Mouse (Mus musculus) hindbrain, embryonic 10.5 days (tissue): ENCODE results near the gene Ggcx. TPM values are rescaled to one million over a fixed set of nuclear protein-coding genes. Genes with fewer than 3 reads are reported as not detected.

Experiments used
- DNase-seq: peaks from one replicate; pipeline ENCODE4 v3.0.0-alpha.2; 2017; ENCODE audit warnings: low spot score
- H3K27ac ChIP-seq: fragments of 300-500 bp; sonication (generic); 2 replicates; pipeline ENCODE4 v1.5.1; 2016; ENCODE audit warnings: mild to moderate bottlenecking, moderate library complexity
- H3K27me3 ChIP-seq: fragments of 300-500 bp; sonication (generic); 2 replicates; pipeline ENCODE4 v1.6.1; 2016; ENCODE audit warnings: mild to moderate bottlenecking; ENCODE audit not compliant: poor library complexity, insufficient read depth, severe bottlenecking
- H3K36me3 ChIP-seq: fragments of 300-500 bp; sonication (generic); 2 replicates; pipeline ENCODE4 v1.6.1; 2016; ENCODE audit warnings: mild to moderate bottlenecking, moderate library complexity
- H3K4me1 ChIP-seq: fragments of 300-500 bp; sonication (generic); replicated peaks from 2 replicates; pipeline ENCODE4 v1.6.1; 2016; ENCODE audit warnings: mild to moderate bottlenecking
- H3K4me3 ChIP-seq: fragments of 300-500 bp; sonication (generic); 2 replicates; pipeline ENCODE4 v1.5.1; 2016; ENCODE audit warnings: mild to moderate bottlenecking, moderate library complexity
- H3K9me3 ChIP-seq: fragments of 300-500 bp; sonication (generic); 2 replicates; pipeline ENCODE4 v1.6.1; 2016; ENCODE audit warnings: mild to moderate bottlenecking, moderate library complexity
- WGBS: fragments of 180-500 bp; shearing (Covaris S2); methylation state at CpG from one replicate; pipeline ENCODE4 v1.1.7; 2016; 5-methylcytosine and 5-hydroxymethylcytosine counted together
- polyA plus RNA-seq: library from polyadenylated mRNA; unstranded; fragments of >200 nt; fragmentation: Nextera tagmentation; extraction: Ambion mirVana; gene quantifications from 2 replicates; pipeline ENCODE4 v1.2.1, GENCODE M21; 2016

The Ggcx gene
- polyA plus RNA-seq, 1 experiment from 2014 or later, result 19.6 TPM

DNA sequence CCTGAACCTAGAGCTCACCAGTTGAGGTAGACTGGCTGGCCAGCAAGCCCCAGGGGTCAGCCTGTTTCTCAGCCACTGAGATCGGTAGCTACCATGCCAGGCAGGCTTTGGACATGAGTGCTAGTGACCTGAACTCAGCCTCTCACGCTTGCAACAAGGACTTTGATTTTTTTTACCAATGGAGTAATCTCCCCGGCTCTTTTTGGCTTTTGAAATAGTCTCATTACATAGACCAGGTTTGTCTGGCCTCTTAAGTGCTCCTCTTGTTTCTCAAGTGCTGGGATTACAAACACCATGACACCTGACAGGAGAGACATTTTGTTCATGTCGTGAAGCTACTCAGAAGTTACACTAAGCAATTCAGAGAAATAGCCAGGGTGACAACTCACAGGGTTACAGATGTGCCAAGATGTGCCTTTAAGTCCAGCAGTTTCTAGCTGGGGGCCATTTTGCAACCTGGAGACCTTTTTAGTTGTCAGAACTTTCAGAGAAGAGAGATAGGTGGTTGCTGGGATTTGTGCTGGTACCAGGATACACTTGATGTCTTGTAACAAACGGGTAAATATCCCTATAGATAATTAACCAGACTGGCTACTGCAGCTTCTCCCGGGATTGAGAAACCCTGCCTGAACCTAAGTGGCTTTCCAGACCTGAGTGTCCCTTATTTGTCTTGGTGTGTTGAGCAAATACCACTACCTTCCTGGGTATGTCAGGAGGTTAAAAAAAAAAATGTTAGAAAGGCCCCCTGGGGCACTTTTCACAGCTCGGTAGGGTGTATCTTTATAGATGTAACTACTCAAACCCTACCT is 2.1 kb downstream of the Ggcx start:
- Histone ChIP-seq H3K4me1 (peaks cover 16% of the 10 kb centered on the region), H3K4me3 (no peak overlapping the region), H3K36me3 (peaks cover 37% of the 10 kb centered on the region), H3K9me3 (no peaks in the 10 kb centered on the region), H3K27me3 (no peaks in the 10 kb centered on the region), H3K27ac (no peak overlapping the region)
- WGBS, result 88% methylated on average over 7 of the region's 7 CpGs
- DNase-seq, result no peak

DNA sequence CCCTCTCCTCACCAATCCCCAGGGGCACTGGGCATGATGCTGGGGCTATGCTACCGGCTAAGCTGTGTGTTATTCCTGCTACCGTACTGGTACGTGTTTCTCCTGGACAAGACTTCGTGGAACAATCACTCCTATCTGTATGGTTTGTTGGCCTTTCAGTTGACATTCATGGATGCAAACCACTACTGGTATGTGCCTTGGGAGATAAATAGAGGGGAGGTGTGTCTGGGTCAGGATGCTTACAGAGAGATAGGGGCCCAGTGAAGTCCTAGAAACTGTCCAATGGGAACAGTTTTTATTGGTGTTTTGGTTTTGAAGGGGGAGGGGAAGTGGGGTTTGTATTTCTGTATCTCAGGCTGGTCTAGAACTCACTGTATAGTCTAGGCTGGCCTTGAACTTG is 4.2 kb downstream of the Ggcx start:
- H3K36me3 ChIP-seq, result peaks cover 55% of the 10 kb centered on the region
- H3K9me3 ChIP-seq, result no peaks in the 10 kb centered on the region
- H3K4me1 ChIP-seq, result peaks cover 16% of the 10 kb centered on the region
- H3K4me3 ChIP-seq, result no peak overlapping the region
- H3K27me3 ChIP-seq, result no peaks in the 10 kb centered on the region
- 93% methylated on average over 4 of the region's 4 CpGs for WGBS
- H3K27ac ChIP-seq, result no peak overlapping the region
- DNase-seq, result no peak

DNA sequence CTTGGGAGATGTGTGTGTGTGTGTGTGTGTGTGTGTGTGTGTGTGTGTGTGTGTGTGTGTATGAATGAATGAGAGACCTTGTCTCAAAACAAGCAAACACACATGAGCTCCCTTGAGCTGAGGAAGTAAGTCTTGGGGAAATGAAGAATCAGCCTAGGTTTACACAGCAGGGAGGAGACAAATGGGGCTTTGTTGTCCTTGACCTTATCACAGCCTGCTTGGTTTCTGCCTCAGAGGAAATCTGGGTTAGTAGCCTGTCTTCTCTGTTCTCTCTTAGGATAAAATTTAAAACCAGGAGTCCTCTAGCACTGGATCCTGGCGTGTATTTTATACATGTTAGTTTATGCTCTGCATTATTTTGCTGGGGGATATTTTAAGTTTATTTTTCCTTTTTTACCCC is 5.7 kb downstream of the Ggcx start:
- H3K27me3 ChIP-seq, result no peaks in the 10 kb centered on the region
- H3K36me3 ChIP-seq, result peaks cover 70% of the 10 kb centered on the region
- no peak overlapping the region for H3K4me3 ChIP-seq
- no peaks in the 10 kb centered on the region for H3K9me3 ChIP-seq
- peaks cover 7% of the 10 kb centered on the region for H3K4me1 ChIP-seq
- no peak for DNase-seq
- no peak overlapping the region for H3K27ac ChIP-seq
- 88% methylated on average over 1 of the region's 1 CpGs for WGBS

DNA sequence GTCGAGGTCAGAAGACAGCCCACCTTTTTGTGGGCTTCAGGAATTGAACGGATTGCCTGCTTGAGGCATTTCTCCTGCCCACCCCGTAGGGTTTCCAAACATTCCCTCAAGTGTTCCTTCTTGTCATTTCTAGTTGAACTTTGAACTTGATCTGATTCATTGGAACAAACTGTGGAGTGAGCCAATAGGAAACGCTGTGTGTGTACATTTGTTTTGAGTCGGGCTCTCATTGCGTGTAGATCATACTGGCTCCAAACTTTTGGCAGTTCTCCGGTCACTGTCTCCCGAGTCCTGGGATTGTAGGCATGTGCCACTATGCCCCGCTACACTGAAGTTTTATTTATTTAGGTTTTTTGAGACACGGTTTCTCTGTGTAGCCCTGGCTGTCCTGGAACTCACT is 6.8 kb downstream of the Ggcx start:
- Histone ChIP-seq H3K9me3 (no peaks in the 10 kb centered on the region), H3K27ac (no peak overlapping the region), H3K27me3 (no peaks in the 10 kb centered on the region), H3K4me1 (no peaks in the 10 kb centered on the region), H3K4me3 (no peak overlapping the region), H3K36me3 (peaks cover 81% of the 10 kb centered on the region)
- WGBS, result 93% methylated on average over 10 of the region's 10 CpGs
- no peak for DNase-seq

DNA sequence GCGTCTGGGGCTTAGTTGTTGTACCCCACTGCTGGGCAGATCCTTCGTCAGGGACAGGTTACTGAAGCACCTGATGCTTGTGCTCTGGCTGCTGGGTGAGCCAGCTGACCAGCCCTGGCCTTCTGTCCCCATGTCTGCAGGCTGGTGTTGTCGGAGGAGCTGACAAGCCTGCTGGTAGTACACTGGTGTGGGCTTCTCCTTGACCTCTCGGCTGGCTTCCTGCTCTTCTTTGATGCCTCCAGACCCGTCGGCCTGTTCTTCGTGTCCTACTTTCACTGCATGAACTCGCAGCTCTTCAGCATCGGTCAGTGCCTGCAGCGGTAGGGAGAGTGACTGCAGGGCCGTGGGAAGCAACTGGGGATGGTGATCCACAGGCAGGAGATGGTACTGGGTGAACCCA is 11.5 kb downstream of the Ggcx start:
- no peak for DNase-seq
- Histone ChIP-seq H3K27ac (no peak overlapping the region), H3K36me3 (peaks cover 90% of the 10 kb centered on the region), H3K4me1 (no peaks in the 10 kb centered on the region), H3K9me3 (no peaks in the 10 kb centered on the region), H3K27me3 (no peaks in the 10 kb centered on the region), H3K4me3 (no peak overlapping the region)
- 92% methylated on average over 11 of the region's 11 CpGs for WGBS

DNA sequence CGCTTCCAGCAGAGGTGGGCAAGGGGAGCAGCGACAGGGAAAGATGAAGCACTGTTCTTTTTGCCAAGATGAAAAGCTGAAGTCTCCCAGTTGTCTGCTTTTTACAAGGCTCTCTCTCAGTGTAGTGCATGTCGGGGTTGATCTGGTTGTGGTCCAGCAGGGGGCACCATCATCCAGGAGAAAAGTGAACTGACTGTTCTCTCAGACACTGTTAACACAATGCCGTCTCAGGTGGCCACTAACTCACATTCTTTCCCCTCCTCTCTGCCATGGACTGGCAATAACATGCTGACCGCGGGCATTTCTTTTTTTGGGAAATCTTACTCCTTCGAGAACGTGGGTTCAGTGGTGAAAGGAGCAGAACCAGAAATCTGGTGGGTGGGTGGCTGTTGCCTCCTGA is 13.9 kb downstream of the Ggcx start:
- Histone ChIP-seq H3K27ac (no peak overlapping the region), H3K27me3 (no peaks in the 10 kb centered on the region), H3K4me3 (no peak overlapping the region), H3K36me3 (peaks cover 94% of the 10 kb centered on the region), H3K9me3 (no peaks in the 10 kb centered on the region), H3K4me1 (no peaks in the 10 kb centered on the region)
- WGBS, result 39% methylated on average over 8 of the region's 8 CpGs
- DNase-seq, result peak; percentile 71

DNA sequence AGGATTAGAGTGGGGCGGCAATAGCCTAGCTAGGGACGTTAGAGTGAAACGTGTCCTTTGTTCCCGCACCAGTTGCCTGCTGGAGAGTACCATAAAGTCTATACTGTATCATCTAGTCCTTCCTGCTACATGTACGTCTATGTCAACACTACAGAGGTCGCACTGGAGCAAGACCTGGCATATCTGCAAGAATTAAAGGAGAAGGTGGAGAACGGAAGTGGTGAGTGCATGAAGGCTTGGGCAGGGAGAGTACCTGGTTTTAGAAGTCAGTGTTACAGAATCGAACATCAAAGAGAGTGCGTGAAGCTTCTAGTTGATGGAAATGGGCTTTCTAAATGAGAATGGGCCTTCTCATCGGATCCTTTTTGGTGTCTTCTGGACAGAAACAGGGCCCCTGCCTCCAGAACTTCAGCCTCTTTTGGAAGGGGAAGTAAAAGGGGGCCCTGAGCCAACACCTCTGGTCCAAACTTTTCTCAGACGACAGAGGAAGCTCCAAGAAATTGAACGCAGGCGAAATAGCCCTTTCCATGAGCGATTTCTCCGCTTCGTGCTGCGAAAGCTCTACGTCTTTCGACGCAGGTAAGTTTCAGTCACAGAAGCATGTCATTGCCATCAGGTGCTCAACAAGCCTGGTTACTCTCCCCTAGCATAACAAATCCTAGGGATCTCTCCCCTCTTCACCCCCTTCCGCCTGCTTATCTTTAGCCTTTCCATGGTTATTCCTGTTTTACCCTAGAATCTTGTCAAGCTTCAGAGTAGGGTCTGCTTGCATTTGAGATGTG is 15.1 kb downstream of the Ggcx start:
- H3K36me3 ChIP-seq, result peaks cover 94% of the 10 kb centered on the region
- no peak for DNase-seq
- WGBS, result 92% methylated on average over 21 of the region's 21 CpGs
- H3K4me1 ChIP-seq, result no peaks in the 10 kb centered on the region
- H3K27ac ChIP-seq, result no peak overlapping the region
- no peaks in the 10 kb centered on the region for H3K9me3 ChIP-seq
- no peaks in the 10 kb centered on the region for H3K27me3 ChIP-seq
- H3K4me3 ChIP-seq, result no peak overlapping the region

DNA sequence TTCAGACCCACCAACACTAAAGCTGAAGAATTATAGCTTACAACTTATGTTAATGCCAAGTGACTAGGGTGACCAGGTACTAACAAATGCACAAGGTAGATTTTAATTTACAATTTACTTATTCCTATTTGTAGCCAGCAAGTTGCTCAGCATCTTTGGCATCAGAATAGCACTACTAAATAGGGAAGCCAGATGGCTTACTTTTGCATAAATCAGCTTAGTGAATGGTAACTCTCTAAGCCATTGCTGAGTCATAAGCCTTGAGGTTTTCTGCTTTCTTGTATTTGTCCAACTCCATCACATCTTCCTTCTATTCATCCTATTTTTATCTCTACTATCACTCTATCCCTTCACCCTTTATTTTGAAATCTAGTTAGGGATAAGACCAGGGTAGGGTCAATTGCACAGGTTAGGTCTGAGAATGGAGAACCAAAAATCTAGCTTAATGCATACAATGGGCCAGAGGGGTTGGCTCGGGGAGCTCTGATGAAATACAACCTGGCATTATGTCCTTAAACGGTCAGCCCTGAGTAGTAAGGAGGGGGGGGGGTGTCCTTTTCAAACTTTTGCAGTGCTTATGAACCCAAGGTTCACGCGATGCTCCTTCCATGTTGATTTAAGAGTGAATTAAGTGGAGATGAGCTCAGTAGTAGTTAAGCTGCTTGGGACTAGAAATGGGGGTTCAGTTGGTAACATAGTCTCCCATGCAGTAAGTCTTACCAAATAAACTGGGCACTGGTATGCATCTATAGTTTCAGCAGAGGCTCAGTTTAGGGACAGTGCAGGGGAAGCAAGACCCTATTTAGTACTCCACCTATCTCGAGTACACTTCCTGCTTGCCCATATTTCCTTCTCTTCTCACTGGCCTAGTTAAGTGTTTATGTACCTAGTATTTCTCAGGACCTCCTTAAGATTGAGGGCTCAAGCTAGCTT is 17.1 kb downstream of the Ggcx start:
- 41% methylated on average over 5 of the region's 5 CpGs for WGBS
- Histone ChIP-seq H3K36me3 (peaks cover 94% of the 10 kb centered on the region), H3K4me1 (no peaks in the 10 kb centered on the region), H3K4me3 (no peak overlapping the region), H3K27me3 (no peaks in the 10 kb centered on the region), H3K27ac (no peak overlapping the region), H3K9me3 (no peaks in the 10 kb centered on the region)
- no peak for DNase-seq

DNA sequence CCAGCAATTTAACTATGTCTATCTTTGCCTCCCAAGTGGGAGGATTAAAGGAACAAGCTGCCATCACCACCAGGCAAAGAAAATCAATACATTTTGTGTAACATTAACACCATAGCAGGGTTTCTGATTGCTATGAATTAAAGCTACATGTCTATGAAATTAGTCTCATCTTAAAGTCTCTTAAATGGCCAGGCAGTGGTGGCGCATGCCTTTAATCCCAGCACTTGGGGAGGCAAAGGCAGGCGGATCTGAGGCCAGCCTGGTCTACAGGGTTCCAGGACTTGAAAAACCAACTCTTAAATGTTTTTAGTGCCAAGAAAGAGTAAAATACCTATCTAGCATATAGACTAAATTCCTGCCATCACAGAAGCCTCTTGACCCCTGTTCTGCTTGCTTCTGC is 18.0 kb downstream of the Ggcx start:
- WGBS, result 91% methylated on average over 2 of the region's 2 CpGs
- peaks cover 3% of the 10 kb centered on the region for H3K4me1 ChIP-seq
- H3K27me3 ChIP-seq, result no peaks in the 10 kb centered on the region
- no peaks in the 10 kb centered on the region for H3K9me3 ChIP-seq
- peaks cover 95% of the 10 kb centered on the region for H3K36me3 ChIP-seq
- H3K27ac ChIP-seq, result no peak overlapping the region
- DNase-seq, result no peak
- H3K4me3 ChIP-seq, result no peak overlapping the region

DNA sequence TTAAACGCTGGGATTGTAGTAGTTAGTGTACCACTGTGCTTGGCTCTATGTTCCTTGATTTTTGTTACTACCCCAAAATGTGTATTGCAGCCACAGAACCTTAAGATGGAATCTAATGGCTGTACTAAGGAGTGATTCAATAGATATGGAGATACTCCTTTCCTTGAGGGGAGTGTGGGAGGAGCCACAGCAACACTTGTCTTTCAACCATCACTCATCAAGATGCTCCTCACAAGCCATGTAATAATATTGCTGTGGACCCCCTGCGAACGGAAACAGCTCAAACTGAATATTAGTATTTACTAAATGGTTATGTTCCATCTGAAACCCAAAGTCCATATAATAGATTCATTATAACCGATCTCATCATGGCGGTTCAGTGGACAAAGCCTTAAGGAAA is 24.1 kb downstream of the Ggcx start:
- WGBS, result 3% methylated on average over 5 of the region's 5 CpGs
- Histone ChIP-seq H3K27me3 (no peaks in the 10 kb centered on the region), H3K4me3 (peak overlapping the region; percentile 97), H3K4me1 (peaks cover 33% of the 10 kb centered on the region), H3K9me3 (no peaks in the 10 kb centered on the region), H3K36me3 (peaks cover 50% of the 10 kb centered on the region), H3K27ac (peak overlapping the region; percentile 99)
- DNase-seq, result no peak

DNA sequence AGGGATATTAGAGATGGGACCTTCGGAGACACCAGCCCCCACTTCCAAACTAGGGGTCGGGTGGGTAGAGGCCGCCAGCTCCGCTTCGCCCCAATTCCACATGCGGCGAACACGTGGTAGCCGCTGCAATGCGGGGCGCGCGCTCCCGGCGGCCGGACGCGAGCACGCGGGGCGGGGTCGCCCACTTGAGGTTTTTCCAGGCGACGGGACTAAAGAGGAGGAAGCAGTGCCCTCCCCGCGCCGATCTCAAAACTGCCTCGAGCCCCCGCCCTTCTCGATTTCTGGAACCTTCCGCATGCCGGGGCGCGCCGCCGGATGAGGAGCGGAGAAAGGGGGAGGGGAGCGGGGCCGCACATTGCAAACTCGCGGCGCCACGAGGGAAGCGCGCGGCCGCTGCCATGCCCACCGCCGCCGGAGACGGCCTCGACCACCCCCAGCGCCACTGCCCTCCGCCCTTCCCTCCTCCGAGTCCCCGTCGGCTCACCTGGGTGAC is 24.8 kb downstream of the Ggcx start:
- H3K36me3 ChIP-seq, result peaks cover 43% of the 10 kb centered on the region
- H3K4me1 ChIP-seq, result peaks cover 33% of the 10 kb centered on the region
- peak overlapping the region; percentile 97 for H3K4me3 ChIP-seq
- under 1% methylated on average over 57 of the region's 57 CpGs for WGBS
- no peaks in the 10 kb centered on the region for H3K27me3 ChIP-seq
- no peaks in the 10 kb centered on the region for H3K9me3 ChIP-seq
- peak overlapping the region; percentile 99 for H3K27ac ChIP-seq
- peak; percentile 79 for DNase-seq

DNA sequence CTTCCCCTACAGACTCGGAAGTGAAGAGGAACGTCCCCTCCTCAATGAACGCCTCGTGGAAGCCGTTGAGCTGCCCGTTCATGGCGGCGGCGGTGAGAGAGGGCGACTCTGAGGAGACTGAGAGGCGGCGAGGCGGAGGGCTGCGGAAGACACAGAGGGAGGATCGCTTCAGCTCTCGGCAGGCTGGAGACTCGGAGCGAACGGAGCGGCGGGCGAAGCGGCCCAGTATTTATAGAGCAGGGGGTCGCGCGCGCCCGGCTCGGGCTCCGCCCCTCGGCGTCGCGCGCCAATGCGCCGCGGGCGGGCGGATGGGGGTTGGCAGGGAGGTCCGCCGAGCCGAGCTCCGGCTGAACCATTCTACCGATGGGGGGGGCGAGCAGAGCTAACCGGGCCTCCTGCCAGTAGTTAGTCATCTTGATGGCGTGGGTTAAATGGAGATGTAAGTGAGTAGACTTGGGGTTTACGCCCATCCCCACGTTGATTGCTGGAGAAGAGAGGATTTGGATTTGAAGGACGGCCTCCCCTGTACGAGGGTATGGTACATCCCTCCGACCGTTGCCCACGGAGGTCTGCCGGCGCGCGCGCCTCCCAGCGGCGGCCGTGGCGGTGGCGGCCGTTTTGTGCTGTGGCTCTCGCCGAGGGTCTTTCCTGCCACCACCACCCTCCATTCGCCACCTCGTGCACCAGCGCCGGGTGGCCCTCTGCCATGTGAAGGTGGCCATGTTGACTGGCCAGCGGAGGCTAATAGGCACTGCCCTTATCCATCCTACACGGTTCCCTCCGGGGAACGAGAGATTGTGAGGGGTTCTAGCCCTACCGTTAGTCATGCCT is 25.5 kb downstream of the Ggcx start, which contains the start of gene Mat2a:
Gene Mat2a, minus strand, starts transcription at position 204 of the 831 bp plus-strand sequence.
- H3K4me3 ChIP-seq, result peak within 1 kb of the TSS; percentile 97
- H3K9me3 ChIP-seq, result no peaks in the 10 kb centered on the region
- H3K27me3 ChIP-seq, result no peaks in the 10 kb centered on the region
- peak within 1 kb of the TSS; percentile 99 for H3K27ac ChIP-seq
- DNase-seq, result peak; percentile 94
- WGBS, result under 1% methylated on average over 77 of the region's 77 CpGs
- H3K36me3 ChIP-seq, result peaks cover 36% of the 10 kb centered on the region
- H3K4me1 ChIP-seq, result peaks cover 33% of the 10 kb centered on the region
